Mouse (Mus musculus): Measurements from ENCODE around the gene Zfp69. TPM values are rescaled to one million over a fixed set of nuclear protein-coding genes. Genes with fewer than 3 reads are reported as not detected.

Gene Zfp69
- 6.4 and 8.2 TPM in 2 replicates for polyA plus RNA-seq (2015; fragmentation: Nextera tagmentation; extraction: Ambion mirVana)

DNA sequence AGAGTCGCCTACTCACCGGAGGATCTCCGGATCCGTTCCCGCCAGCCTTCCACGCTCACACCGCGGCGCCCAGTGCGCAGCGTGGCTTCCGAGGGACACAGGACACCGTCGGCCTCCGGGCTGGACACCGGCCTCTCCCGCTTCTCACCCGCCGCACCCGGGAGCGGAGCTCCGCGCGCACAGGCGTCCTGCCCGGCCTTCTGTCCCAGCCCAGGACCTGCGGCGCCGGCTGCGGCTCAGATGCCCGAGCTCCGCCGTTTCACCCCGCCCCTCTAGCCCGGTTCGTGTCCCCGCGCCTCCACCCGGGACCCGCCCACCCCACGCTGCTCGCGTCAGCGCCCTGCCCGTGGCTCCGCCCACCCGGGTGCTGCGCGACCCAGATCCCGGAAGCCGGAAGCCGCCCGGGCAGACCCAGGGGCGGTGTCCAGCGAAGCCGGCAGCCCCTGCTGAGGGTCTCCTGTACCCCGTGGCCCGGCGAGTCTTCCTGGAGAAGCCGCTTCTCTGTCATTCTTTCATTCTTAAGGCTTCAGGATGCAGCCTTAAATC lies at the start of gene Zfp69:
Gene Zfp69 (minus strand): TSS at position 272 of the 546 bp plus-strand sequence.
- H3K9me3 ChIP-seq = no peaks in the 10 kb centered on the region
- H3K4me2 ChIP-seq = peak within 1 kb of the TSS; percentile 87
- H3K27ac ChIP-seq = peak within 1 kb of the TSS; percentile 83
- no peaks in the 10 kb centered on the region for H3K27me3 ChIP-seq (replicated peaks)
- no peaks in the 10 kb centered on the region for H3K36me3 ChIP-seq
- WGBS = under 1% methylated on average over 57 of the region's 60 CpGs
- ATAC-seq (ENCODE audit: insufficient read depth, low FRiP score, low read depth) = peak; percentile 98
- H3K9ac ChIP-seq = peak within 1 kb of the TSS; percentile 66; the same call in 1 of the 2 replicates
- H3K4me1 ChIP-seq = 0 out of 2 replicates have a peak, but pooled peaks cover 4% of the 10 kb centered on the region
- peak within 1 kb of the TSS; percentile 64 for H3K4me3 ChIP-seq (replicated peaks)

DNA sequence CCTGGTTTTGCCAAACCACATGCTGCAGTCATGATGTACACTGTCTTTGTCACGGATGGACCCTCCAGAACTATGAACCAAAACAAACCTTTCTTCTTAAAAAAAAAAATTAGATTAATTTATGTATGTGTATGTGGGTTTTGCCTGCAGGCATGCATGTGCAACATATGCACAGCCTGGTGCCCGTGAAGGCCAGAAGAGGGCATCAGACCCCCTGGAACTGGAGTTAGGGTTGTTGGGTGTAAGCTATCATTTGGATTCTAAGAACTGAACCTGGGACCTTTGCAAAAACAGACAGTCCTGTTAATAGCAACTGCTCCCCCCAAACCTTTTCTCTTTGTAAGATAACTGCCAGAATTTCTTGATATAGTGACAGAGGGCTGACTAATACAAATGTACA lies 49.5 kb upstream of the Zfp69 start:
- no peak overlapping the region for H3K27ac ChIP-seq
- no peaks in the 10 kb centered on the region for H3K9me3 ChIP-seq
- H3K27me3 ChIP-seq (replicated peaks) = no peaks in the 10 kb centered on the region
- no peak overlapping the region for H3K9ac ChIP-seq
- H3K36me3 ChIP-seq = no peaks in the 10 kb centered on the region
- no peak overlapping the region for H3K4me2 ChIP-seq
- H3K4me1 ChIP-seq = 0 out of 2 replicates have a peak, but pooled peaks cover 9% of the 10 kb centered on the region
- 82% methylated on average over 2 of the region's 2 CpGs for WGBS
- ATAC-seq (ENCODE audit: insufficient read depth, low FRiP score, low read depth) = no peak
- H3K4me3 ChIP-seq (replicated peaks) = no peak overlapping the region

DNA sequence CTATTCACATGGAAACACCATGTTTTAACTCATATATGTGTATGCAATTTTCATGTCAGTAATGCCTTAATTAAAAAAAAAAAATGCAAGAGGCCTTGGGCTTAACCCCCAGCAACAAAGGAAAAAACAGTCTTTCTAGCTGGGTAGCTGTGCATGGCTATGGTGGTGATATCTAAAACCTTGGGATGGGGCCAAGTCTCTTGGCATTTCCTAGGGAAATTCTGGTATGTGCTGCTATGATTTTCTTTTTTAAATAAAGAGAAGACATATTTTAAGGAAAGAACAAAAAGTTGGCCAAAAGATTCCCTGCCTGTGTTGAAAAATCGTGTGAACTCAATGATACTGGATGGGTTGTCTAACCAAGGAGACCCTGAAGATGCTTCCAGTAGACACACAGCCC lies 44.4 kb upstream of the Zfp69 start:
- no peak overlapping the region for H3K9ac ChIP-seq
- ATAC-seq (ENCODE audit: insufficient read depth, low FRiP score, low read depth) = no peak
- H3K4me3 ChIP-seq (replicated peaks) = no peak overlapping the region
- no peak overlapping the region for H3K27ac ChIP-seq
- no peaks in the 10 kb centered on the region for H3K4me1 ChIP-seq
- no peaks in the 10 kb centered on the region for H3K9me3 ChIP-seq
- WGBS = 59% methylated on average over 1 of the region's 1 CpGs
- H3K27me3 ChIP-seq (replicated peaks) = no peaks in the 10 kb centered on the region
- H3K4me2 ChIP-seq = no peak overlapping the region
- H3K36me3 ChIP-seq = no peaks in the 10 kb centered on the region

- H3K27me3 ChIP-seq (replicated peaks) = no peaks in the 10 kb centered on the region
- no peak overlapping the region for H3K4me3 ChIP-seq (replicated peaks)
- H3K4me2 ChIP-seq = no peak overlapping the region
- no peaks in the 10 kb centered on the region for H3K36me3 ChIP-seq
- no peak overlapping the region for H3K27ac ChIP-seq
- H3K9ac ChIP-seq = no peak overlapping the region
- WGBS = 91% methylated on average over 1 of the region's 1 CpGs
- no peaks in the 10 kb centered on the region for H3K9me3 ChIP-seq
- no peaks in the 10 kb centered on the region for H3K4me1 ChIP-seq
- ATAC-seq (ENCODE audit: insufficient read depth, low FRiP score, low read depth) = no peak
Measured at GRCm38 (mm10) chr4:120993025-120993424, 41.5 kb upstream of the Zfp69 start.

GRCm38 (mm10) chr4:120992284-120992683 lies 40.8 kb upstream of the Zfp69 start:
- 74% methylated on average over 2 of the region's 2 CpGs for WGBS
- Histone ChIP-seq H3K4me1 (no peaks in the 10 kb centered on the region), H3K27me3 (replicated peaks) (no peaks in the 10 kb centered on the region), H3K9me3 (no peaks in the 10 kb centered on the region), H3K27ac (no peak overlapping the region), H3K36me3 (no peaks in the 10 kb centered on the region), H3K9ac (no peak overlapping the region), H3K4me2 (no peak overlapping the region), H3K4me3 (replicated peaks) (no peak overlapping the region)
- no peak for ATAC-seq (ENCODE audit: insufficient read depth, low FRiP score, low read depth)

DNA sequence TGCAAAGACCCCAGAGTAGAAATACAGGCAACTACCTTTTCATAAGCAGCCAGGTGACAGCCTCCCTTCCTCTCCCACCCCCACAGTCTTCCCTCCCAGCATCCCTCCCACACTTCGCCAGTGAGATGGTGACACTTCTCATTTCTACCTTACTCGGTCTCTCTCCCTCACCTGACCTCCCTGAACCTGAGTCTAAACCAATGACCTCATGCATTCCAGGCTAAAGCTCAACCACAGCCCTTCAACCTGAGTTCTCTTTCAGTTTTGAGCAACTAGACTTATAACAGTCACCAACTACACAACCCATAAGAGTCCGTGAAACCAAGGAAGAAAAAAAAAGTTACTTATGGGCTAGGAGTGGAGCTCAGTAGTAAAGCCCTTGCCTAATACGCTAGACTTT lies 35.8 kb upstream of the Zfp69 start:
- Histone ChIP-seq H3K36me3 (no peaks in the 10 kb centered on the region), H3K4me1 (no peaks in the 10 kb centered on the region), H3K4me3 (replicated peaks) (no peak overlapping the region), H3K9me3 (no peaks in the 10 kb centered on the region), H3K27ac (no peak overlapping the region), H3K4me2 (no peak overlapping the region), H3K9ac (no peak overlapping the region), H3K27me3 (replicated peaks) (no peaks in the 10 kb centered on the region)
- no peak for ATAC-seq (ENCODE audit: insufficient read depth, low FRiP score, low read depth)
- 69% methylated on average over 4 of the region's 4 CpGs for WGBS

DNA sequence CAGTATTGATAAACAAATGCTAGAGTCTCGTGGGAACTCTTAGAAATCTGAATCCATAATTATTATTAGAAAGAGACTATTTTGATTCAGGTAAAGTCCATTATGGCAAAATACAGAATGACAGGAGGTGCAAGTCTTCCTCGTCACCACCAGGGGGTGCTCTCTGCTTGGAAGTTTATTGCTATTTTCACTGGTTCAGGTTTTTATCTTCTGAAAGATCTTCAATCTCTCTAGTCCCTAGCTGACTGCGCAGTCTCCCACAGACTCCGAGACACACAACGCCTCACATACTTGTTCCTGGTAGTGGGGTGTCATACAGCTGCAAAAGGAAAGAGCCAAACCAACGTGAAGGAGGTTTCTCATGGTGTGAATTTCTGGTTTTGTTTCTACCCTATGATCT lies 34.9 kb upstream of the Zfp69 start:
- WGBS = 11% methylated on average over 6 of the region's 6 CpGs
- Histone ChIP-seq H3K4me2 (no peak overlapping the region), H3K4me1 (no peaks in the 10 kb centered on the region), H3K36me3 (no peaks in the 10 kb centered on the region), H3K27me3 (replicated peaks) (no peaks in the 10 kb centered on the region), H3K27ac (no peak overlapping the region), H3K4me3 (replicated peaks) (no peak overlapping the region), H3K9ac (no peak overlapping the region), H3K9me3 (no peaks in the 10 kb centered on the region)
- no peak for ATAC-seq (ENCODE audit: insufficient read depth, low FRiP score, low read depth)

- Histone ChIP-seq H3K36me3 (no peaks in the 10 kb centered on the region), H3K9me3 (no peaks in the 10 kb centered on the region), H3K27ac (no peak overlapping the region), H3K4me2 (no peak overlapping the region), H3K9ac (no peak overlapping the region), H3K4me1 (no peaks in the 10 kb centered on the region), H3K27me3 (replicated peaks) (no peaks in the 10 kb centered on the region), H3K4me3 (replicated peaks) (no peak overlapping the region)
- 86% methylated on average over 3 of the region's 3 CpGs for WGBS
- no peak for ATAC-seq (ENCODE audit: insufficient read depth, low FRiP score, low read depth)
Measured at GRCm38 (mm10) chr4:120978221-120978620, 26.7 kb upstream of the Zfp69 start.

- H3K4me2 ChIP-seq = no peak overlapping the region
- no peak overlapping the region for H3K27ac ChIP-seq
- no peak for ATAC-seq (ENCODE audit: insufficient read depth, low FRiP score, low read depth)
- no peak overlapping the region for H3K9ac ChIP-seq
- WGBS = 86% methylated on average over 4 of the region's 4 CpGs
- H3K36me3 ChIP-seq = peaks cover 4% of the 10 kb centered on the region; the same call in 1 of the 2 replicates
- H3K4me1 ChIP-seq = no peaks in the 10 kb centered on the region
- no peaks in the 10 kb centered on the region for H3K27me3 ChIP-seq (replicated peaks)
- H3K9me3 ChIP-seq = no peaks in the 10 kb centered on the region
- H3K4me3 ChIP-seq (replicated peaks) = no peak overlapping the region
Measured at GRCm38 (mm10) chr4:120975428-120975734, 23.9 kb upstream of the Zfp69 start.

- H3K9me3 ChIP-seq = no peaks in the 10 kb centered on the region
- H3K9ac ChIP-seq = no peak overlapping the region
- H3K4me2 ChIP-seq = no peak overlapping the region
- H3K27ac ChIP-seq = no peak overlapping the region
- no peak for ATAC-seq (ENCODE audit: insufficient read depth, low FRiP score, low read depth)
- no peak overlapping the region for H3K4me3 ChIP-seq (replicated peaks)
- WGBS = 80% methylated on average over 11 of the region's 11 CpGs
- no peaks in the 10 kb centered on the region for H3K27me3 ChIP-seq (replicated peaks)
- peaks cover 4% of the 10 kb centered on the region; the same call in 1 of the 2 replicates for H3K36me3 ChIP-seq
- no peaks in the 10 kb centered on the region for H3K4me1 ChIP-seq
Measured at GRCm38 (mm10) chr4:120974711-120975427, 23.4 kb upstream of the Zfp69 start.

- no peak overlapping the region for H3K4me3 ChIP-seq (replicated peaks)
- peaks cover 7% of the 10 kb centered on the region; the same call in 1 of the 2 replicates for H3K36me3 ChIP-seq
- ATAC-seq (ENCODE audit: insufficient read depth, low FRiP score, low read depth) = no peak
- no peak overlapping the region for H3K9ac ChIP-seq
- 89% methylated on average over 8 of the region's 8 CpGs for WGBS
- H3K27me3 ChIP-seq (replicated peaks) = no peaks in the 10 kb centered on the region
- H3K9me3 ChIP-seq = no peaks in the 10 kb centered on the region
- no peak overlapping the region for H3K27ac ChIP-seq
- H3K4me1 ChIP-seq = no peaks in the 10 kb centered on the region
- H3K4me2 ChIP-seq = no peak overlapping the region
Measured at GRCm38 (mm10) chr4:120971842-120972241, 20.3 kb upstream of the Zfp69 start.

DNA sequence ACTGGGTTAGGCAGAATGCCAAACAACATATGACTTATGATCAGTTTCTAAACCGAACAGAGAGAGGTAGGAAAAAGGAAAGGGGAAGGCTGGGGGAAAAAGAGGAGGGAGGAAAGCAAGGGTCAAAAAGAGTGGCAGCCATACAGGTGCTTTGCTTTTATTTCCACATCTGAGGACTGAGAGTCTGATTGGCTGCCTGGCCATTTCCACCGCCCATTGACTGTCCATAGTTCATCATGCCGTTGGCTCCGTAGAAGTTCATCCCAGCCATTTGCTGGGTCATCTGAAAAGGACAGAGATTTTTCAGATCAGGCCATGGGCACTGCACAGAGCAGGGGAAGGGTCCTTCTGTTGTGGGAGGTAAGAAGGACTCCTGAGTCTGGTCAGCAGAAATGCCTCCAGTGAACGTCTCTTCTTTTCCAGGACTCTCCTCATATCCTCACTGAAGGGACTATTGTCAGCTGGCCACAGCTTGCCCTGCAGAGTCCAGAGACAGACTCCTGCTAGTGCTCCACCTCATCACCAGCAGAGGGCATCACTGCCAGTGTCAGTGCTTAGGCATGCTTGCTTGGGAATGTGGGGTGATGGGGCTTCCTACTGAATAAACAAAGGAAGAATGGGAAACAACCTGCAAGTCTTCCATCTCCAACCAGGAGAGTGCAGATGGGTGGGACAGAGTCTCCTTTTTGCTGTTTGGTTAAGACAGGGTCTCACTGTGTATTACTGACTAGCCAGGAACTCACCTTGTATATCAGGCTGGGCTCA lies 18.1 kb upstream of the Zfp69 start:
- Histone ChIP-seq H3K4me3 (replicated peaks) (no peak overlapping the region), H3K4me1 (no peaks in the 10 kb centered on the region)

More for the DNA sequence above, 18.1 kb upstream of the Zfp69 start:
- ATAC-seq (ENCODE audit: insufficient read depth, low FRiP score, low read depth) = no peak
- WGBS = 80% methylated on average over 5 of the region's 5 CpGs
- H3K27me3 ChIP-seq (replicated peaks) = no peaks in the 10 kb centered on the region
- H3K36me3 ChIP-seq = peaks cover 7% of the 10 kb centered on the region; the same call in 1 of the 2 replicates
- no peaks in the 10 kb centered on the region for H3K9me3 ChIP-seq
- H3K4me2 ChIP-seq = no peak overlapping the region
- H3K9ac ChIP-seq = no peak overlapping the region
- no peak overlapping the region for H3K27ac ChIP-seq
